Mouse (Mus musculus) small intestine, adult 2 months (tissue): ENCODE results near the gene Lrrc61.

Source experiments
- CTCF ChIP-seq: fragments of 200-500 bp; IDR thresholded peaks from 2 replicates; pipeline ENCODE4 v1.5.1; 2012; ENCODE audit warnings: low read depth, mild to moderate bottlenecking, control low read depth, inconsistent platforms, low read length, moderate library complexity, mixed read lengths; ENCODE audit not compliant: insufficient replicate concordance, insufficient read length; ENCODE audit errors: extremely low read depth
- POLR2A ChIP-seq: fragments of 200-500 bp; IDR thresholded peaks from 2 replicates; pipeline ENCODE4 v1.6.1; 2012; ENCODE audit warnings: low read depth, mild to moderate bottlenecking, control low read depth, inconsistent platforms, low read length, moderate library complexity

GRCm38 (mm10) chr6:48511861-48512260 lies 42.7 kb upstream of the Lrrc61 start:
- no peak for TF ChIP-seq POLR2A
- no peak for TF ChIP-seq CTCF
